Mouse (Mus musculus) heart, embryonic 11.5 days (tissue): ENCODE measurements around the gene Homer3. TPM values are rescaled to one million over a fixed set of nuclear protein-coding genes. Genes with fewer than 3 reads are reported as not detected.

Source experiments
- ATAC-seq: fragments of 200-750 bp; cut with Nextera tagmentation; replicated peaks from 2 replicates; pipeline ENCODE4 v1.8.0; 2017; ENCODE audit warnings: moderate library complexity; ENCODE audit not compliant: insufficient number of reproducible peaks, low FRiP score, low TSS enrichment
- H3K27ac ChIP-seq: fragments of 300-500 bp; sonication (generic); 2 replicates; pipeline ENCODE4 v1.5.1; 2014; ENCODE audit warnings: mild to moderate bottlenecking, low read depth, low read length
- H3K27me3 ChIP-seq: fragments of 300-500 bp; sonication (generic); 2 replicates; pipeline ENCODE4 v1.6.1; 2014; ENCODE audit warnings: mild to moderate bottlenecking, low read length, mixed read lengths; ENCODE audit not compliant: control insufficient read depth, insufficient read depth
- H3K36me3 ChIP-seq: fragments of 300-500 bp; sonication (generic); 2 replicates; pipeline ENCODE4 v1.6.1; 2014; ENCODE audit warnings: mild to moderate bottlenecking, low read length, moderate library complexity, mixed read lengths; ENCODE audit not compliant: control insufficient read depth, insufficient read depth
- H3K4me1 ChIP-seq: fragments of 300-500 bp; sonication (generic); 2 replicates; pipeline ENCODE4 v1.6.1; 2014; ENCODE audit warnings: low read length; ENCODE audit not compliant: control insufficient read depth, insufficient read depth
- H3K4me2 ChIP-seq: fragments of 300-500 bp; sonication (generic); 2 replicates; pipeline ENCODE4 v1.6.1; 2014; ENCODE audit warnings: mild to moderate bottlenecking, moderate library complexity
- H3K4me3 ChIP-seq: fragments of 300-500 bp; sonication (generic); 2 replicates; pipeline ENCODE4 v1.5.1; 2014; ENCODE audit warnings: low read depth, low read length
- H3K9ac ChIP-seq: fragments of 300-500 bp; sonication (generic); 2 replicates; pipeline ENCODE4 v1.6.1; 2014; ENCODE audit warnings: mild to moderate bottlenecking, low read depth, low read length, moderate library complexity
- H3K9me3 ChIP-seq: fragments of 300-500 bp; sonication (generic); replicated peaks from 2 replicates; pipeline ENCODE4 v1.6.1; 2016; ENCODE audit warnings: low read length; ENCODE audit not compliant: control insufficient read depth
- WGBS: fragments of 180-500 bp; shearing (Covaris S2); extraction: QIAGEN DNeasy Blood & Tissue Kit; methylation state at CpG from one replicate; pipeline ENCODE4 v1.1.7; 2014; ENCODE audit not compliant: insufficient replicate concordance; 5-methylcytosine and 5-hydroxymethylcytosine counted together
- polyA plus RNA-seq: library from polyadenylated mRNA; unstranded; fragments of >200 nt; fragmentation: Nextera tagmentation; extraction: Ambion mirVana; gene quantifications from 2 replicates; pipeline ENCODE4 v1.2.1, GENCODE M21; 2014

Gene Homer3
- polyA plus RNA-seq, 1 experiment from 2014 or later, result 25.5 TPM

DNA sequence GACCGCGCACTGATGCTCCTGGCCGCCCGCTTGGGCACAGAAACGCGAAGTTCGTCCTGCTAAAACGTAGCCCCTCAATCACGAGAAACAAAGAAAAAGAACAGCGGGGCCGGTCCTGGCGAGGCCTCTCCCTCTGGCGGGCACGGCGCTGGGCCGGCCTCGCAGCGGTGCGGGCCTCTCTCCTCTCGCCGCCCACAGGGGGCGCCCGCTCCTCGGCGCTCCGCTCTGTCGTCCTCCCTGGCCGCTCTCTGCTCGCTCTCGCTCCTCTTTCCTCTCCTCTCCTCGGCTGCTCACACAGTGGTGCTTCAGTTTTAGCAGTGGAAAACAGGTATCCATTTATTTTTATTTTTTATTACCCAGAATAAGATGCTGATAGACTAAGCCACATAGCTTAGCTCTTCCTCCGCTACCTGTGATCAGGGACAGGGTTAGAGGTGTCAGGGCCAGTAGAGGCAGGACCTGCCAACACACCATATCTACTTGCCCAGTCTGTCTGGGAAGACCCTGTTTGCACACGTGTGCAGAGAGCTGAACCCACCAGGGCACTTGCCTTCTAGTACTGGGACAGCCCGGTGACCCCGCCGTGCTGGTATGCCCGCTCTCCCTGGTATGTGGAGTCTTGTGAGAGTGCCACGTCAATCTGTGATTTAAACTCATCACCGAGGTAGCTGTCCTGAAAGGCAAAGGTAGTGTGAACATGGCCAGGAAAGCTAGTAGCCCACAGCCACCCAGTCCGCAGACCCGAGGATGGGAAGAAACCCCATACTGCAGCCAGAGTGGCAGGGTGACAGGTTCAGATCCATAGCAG is 49.6 kb downstream of the Homer3 start:
- 31% methylated on average over 41 of the region's 41 CpGs for WGBS
- peak; percentile 32; the same call in 1 of the 2 replicates for ATAC-seq
- Histone ChIP-seq H3K9ac (no peak overlapping the region), H3K4me1 (peaks cover 22% of the 10 kb centered on the region), H3K27me3 (peaks cover 7% of the 10 kb centered on the region), H3K4me2 (no peak overlapping the region), H3K27ac (no peak overlapping the region), H3K36me3 (peaks cover 44% of the 10 kb centered on the region), H3K9me3 (0 out of 2 replicates have a peak, but pooled peaks cover 2% of the 10 kb centered on the region), H3K4me3 (no peak overlapping the region)

DNA sequence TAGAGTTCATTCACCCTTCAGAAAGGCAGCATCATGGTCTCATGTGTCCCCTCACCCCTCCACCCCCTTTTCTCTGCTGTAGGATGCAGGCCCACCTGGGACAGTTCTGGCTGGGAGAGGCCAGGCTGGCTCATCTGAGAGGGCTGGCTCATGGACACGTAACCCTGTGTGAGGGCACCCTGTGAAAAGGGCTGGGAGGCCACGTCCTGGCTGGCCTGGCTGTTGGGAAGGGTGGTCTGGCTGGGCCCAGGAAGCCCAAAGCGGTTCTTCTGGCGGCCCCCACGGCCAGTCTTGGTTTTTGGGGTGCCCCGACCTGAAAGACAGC is 50.2 kb downstream of the Homer3 start:
- H3K27me3 ChIP-seq, result peaks cover 7% of the 10 kb centered on the region
- H3K9ac ChIP-seq, result no peak overlapping the region
- H3K4me2 ChIP-seq, result no peak overlapping the region
- no peak overlapping the region for H3K4me3 ChIP-seq
- ATAC-seq, result no peak
- peaks cover 46% of the 10 kb centered on the region for H3K36me3 ChIP-seq
- no peak overlapping the region for H3K27ac ChIP-seq
- H3K9me3 ChIP-seq, result no peaks in the 10 kb centered on the region
- H3K4me1 ChIP-seq, result peaks cover 22% of the 10 kb centered on the region
- 95% methylated on average over 6 of the region's 6 CpGs for WGBS

DNA sequence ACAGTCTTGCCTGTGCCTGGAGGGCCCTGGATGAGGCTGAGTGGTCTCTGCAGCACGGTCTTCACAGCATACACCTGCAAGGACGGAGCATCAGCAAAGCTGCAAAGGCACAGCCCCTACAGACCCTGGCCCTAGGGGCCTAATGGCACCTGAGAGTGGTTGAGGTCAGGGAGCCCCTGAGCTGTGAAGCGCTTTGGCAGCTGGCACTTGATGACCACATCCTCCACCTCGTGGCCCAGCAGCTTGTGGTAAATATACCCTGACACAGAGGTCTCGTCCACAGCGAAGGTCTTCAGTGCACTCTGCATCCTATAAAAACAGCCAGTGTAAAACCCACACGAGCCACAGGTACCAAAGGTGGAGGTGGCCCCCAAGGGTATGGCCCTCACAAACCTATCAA is 56.3 kb downstream of the Homer3 start:
- no peak overlapping the region for H3K4me2 ChIP-seq
- no peak overlapping the region for H3K4me3 ChIP-seq
- H3K4me1 ChIP-seq, result no peaks in the 10 kb centered on the region
- 91% methylated on average over 7 of the region's 7 CpGs for WGBS
- H3K27ac ChIP-seq, result no peak overlapping the region
- no peaks in the 10 kb centered on the region for H3K9me3 ChIP-seq
- no peak overlapping the region for H3K9ac ChIP-seq
- H3K36me3 ChIP-seq, result peaks cover 58% of the 10 kb centered on the region
- H3K27me3 ChIP-seq, result no peaks in the 10 kb centered on the region
- no peak for ATAC-seq

DNA sequence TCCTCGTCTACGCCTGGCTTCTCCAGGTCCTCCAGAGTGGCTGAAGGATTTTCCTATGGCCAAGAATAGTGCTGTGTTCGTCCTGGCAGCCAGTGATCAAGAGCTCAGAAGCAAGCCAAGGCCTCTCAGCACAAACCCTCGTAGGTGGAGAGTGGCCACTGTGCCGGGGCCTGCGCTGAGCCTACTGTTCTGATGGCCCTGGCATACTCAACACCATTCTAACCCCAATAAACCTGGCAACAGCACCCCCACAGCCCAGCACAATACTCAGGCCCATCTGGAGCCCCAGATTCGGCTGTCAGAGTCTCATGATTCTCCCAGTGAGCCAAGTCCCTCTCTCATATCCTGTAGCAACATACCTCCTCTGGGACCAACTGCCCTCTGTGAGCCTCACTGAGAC is 58.0 kb downstream of the Homer3 start:
- H3K4me2 ChIP-seq, result no peak overlapping the region
- H3K9me3 ChIP-seq, result no peaks in the 10 kb centered on the region
- H3K36me3 ChIP-seq, result peaks cover 43% of the 10 kb centered on the region
- peaks cover 6% of the 10 kb centered on the region; the same call in 1 of the 2 replicates for H3K4me1 ChIP-seq
- no peaks in the 10 kb centered on the region for H3K27me3 ChIP-seq
- WGBS, result 84% methylated on average over 7 of the region's 7 CpGs
- H3K9ac ChIP-seq, result no peak overlapping the region
- no peak overlapping the region for H3K27ac ChIP-seq
- no peak for ATAC-seq
- H3K4me3 ChIP-seq, result no peak overlapping the region

DNA sequence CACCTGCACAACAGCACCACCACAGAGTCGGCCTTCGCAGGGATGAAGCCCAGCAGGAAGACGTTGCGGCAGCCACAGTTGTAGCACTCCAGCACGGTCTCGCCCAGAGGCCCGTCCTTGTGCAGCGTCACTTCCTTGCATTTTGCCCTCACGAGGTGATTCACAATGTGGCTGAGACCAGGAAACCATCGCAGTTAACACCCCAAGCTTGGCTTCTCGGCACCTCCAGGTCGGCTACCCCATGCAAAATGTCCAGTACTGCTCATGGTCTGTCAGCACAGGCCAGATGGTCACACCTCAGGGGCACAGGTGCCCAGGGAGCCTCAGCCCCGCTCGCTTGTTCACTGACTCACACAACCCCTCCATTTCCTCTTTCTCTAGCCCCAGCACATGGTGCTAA is 59.4 kb downstream of the Homer3 start:
- ATAC-seq, result no peak
- no peak overlapping the region for H3K27ac ChIP-seq
- 90% methylated on average over 14 of the region's 14 CpGs for WGBS

DNA sequence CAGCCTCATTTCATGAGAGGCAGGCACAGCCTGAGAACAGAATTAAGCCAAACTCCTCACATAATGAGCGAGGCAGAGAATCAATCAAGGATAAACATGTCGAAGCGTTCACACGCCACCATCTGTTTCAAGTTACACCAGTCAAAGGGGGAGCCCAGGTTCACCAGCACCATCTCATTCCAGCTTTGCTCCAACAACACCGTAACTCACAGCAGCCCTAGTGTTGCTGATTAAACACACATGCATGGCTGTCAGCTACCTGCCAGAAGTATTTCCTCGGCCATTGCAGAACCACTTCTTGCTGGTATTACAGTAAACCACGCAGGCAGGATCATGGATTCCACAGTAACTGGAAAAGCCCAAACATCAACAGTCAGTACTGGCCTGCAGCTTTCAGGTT is 60.4 kb downstream of the Homer3 start:
- Histone ChIP-seq H3K9me3 (no peaks in the 10 kb centered on the region), H3K4me3 (no peak overlapping the region), H3K9ac (no peak overlapping the region), H3K27ac (no peak overlapping the region), H3K36me3 (peaks cover 25% of the 10 kb centered on the region), H3K27me3 (no peaks in the 10 kb centered on the region), H3K4me2 (no peak overlapping the region), H3K4me1 (peaks cover 6% of the 10 kb centered on the region; the same call in 1 of the 2 replicates)
- ATAC-seq, result no peak
- WGBS, result 84% methylated on average over 7 of the region's 7 CpGs

More for the DNA sequence above, 59.4 kb downstream of the Homer3 start:
- no peak overlapping the region for H3K9ac ChIP-seq
- H3K4me2 ChIP-seq, result no peak overlapping the region
- no peaks in the 10 kb centered on the region for H3K9me3 ChIP-seq
- peaks cover 35% of the 10 kb centered on the region for H3K36me3 ChIP-seq
- no peak overlapping the region for H3K4me3 ChIP-seq
- no peaks in the 10 kb centered on the region for H3K27me3 ChIP-seq
- H3K4me1 ChIP-seq, result peaks cover 6% of the 10 kb centered on the region; the same call in 1 of the 2 replicates

DNA sequence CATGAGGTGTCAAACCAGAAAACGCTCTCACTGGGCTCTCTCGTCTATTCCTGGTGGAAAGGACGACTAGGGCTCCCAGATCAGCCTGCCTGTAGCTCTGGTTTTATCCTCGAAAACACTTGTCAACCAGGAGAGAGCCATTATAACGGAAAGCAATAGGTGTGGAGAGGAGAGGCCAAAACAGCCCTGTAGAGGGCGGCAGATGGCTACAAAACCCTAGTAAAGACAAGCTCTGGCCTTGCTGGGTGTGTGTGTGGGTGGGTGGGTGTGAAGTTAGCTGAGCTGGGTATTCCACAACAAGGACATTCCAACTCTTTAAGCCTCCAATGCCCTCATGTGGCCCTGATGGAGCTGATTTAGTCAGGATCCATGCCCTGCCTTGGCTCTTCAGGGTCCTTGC is 61.1 kb downstream of the Homer3 start:
- H3K9me3 ChIP-seq, result no peaks in the 10 kb centered on the region
- peaks cover 9% of the 10 kb centered on the region; the same call in 1 of the 2 replicates for H3K4me1 ChIP-seq
- ATAC-seq, result no peak
- no peaks in the 10 kb centered on the region for H3K27me3 ChIP-seq
- H3K4me3 ChIP-seq, result no peak overlapping the region
- no peak overlapping the region for H3K9ac ChIP-seq
- 64% methylated on average over 6 of the region's 6 CpGs for WGBS
- peaks cover 23% of the 10 kb centered on the region for H3K36me3 ChIP-seq
- no peak overlapping the region for H3K27ac ChIP-seq
- no peak overlapping the region for H3K4me2 ChIP-seq
